Mouse (Mus musculus): Measurements from ENCODE around the gene Gmip. TPM values are rescaled to one million over a fixed set of nuclear protein-coding genes. Genes with fewer than 3 reads are reported as not detected.

Gmip gene
- total RNA-seq (2021): 13.4 and 18.2 TPM in 2 replicates
- long read RNA-seq, partial matches to known transcripts: 3 of 7 reads
- long read RNA-seq, other reads (novel, unspliced or antisense): 3 of 7 reads

DNA sequence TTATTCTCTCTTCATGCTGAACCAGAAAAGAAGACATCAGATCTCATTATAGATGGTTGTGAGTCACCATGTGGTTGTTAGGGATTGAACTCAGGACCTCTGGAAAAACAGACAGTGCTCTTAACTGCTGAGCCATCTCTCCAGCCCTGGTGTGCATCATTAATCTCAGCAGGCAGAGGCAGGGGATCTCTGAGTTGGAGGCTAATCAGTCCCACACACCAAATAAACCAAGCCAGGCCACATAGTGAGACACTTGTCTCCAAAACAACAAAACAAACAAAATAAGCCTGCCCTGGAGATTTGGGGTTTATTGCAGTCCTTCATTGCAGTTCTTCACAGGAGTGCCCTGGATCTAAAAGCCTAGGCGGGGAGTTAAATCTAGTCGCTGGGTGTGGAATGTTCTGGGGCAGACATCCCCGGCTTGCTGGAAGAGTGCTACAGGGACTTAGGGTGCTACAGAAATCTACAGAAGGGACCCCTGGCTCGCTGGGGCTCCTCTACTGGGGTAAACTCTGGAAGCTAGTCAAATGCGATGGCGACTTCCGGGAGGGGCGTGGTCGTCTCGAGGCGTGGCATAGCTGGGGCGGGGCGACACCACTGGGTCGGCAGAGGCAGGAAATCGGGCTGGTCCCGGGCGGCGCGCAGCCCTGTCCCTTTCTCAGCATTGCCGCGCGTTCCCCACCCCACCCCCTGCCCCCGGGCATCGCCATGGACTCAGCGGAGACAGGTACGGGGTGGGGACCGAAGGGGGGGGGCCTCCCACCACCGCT, at the start of gene Gmip:
TSS of gene Gmip (plus strand) at position 586 of the 770 bp plus-strand sequence.
- DNase-seq: peak; percentile 85

DNA sequence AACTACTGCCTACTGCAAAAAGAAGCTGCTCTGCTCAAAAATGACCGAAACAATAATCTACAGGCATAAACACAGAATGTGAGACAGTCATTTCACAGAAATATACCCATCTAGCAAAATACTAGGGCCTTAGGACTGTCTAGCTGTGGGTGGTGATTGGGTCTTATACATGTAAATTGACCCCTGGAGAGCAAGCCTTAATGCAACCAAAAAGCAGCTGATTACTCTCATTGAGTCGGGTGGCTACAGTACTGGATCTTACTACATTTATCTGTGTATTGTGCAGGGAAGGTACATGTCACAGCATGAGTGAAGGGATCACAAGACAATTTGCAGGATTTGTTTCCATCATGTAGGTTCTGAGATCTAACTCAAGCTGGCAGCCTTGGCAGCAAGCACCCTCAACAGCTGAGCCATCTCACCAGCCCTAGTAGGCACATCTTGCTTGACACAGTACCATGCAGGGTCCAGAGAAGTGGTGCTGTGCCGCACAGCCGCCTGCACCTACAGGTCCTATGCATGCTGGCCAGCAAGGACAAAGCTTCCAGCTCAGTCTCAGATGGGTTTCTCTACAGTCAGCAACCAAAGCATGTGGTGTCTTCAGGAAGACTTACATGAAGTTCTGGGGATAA, 46.5 kb upstream of the Gmip start:
- no peak for DNase-seq

GRCm38 (mm10) chr8:69771221-69771620, 37.3 kb upstream of the Gmip start:
- no peak for DNase-seq

DNA sequence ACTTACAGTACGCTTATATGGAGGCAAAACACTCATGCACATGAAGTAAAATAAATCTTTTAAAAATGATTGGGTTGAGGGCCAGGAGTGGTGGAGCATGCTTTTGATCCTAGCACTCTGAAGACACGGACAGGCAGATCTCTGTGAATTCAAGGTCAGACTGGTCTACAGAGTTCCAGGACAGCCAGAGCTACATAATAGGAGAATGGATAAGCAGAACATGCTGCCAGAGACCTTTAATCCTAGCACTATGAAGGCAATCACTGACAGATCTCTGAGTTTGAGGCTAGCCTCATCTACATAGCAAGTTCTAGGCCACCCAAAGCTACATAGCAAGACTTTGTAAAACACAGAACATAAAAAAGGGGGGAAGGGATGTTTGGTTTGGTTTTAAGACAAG, 36.4 kb upstream of the Gmip start:
- no peak for DNase-seq

- DNase-seq: peak; percentile 82
Measured at GRCm38 (mm10) chr8:69774503-69775148, 33.9 kb upstream of the Gmip start, which contains the start of gene Gm20422. Gene Gm20422, minus strand, starts transcription at chr8:69774886.

GRCm38 (mm10) chr8:69775149-69775534, 33.3 kb upstream of the Gmip start:
- no peak for DNase-seq

DNA sequence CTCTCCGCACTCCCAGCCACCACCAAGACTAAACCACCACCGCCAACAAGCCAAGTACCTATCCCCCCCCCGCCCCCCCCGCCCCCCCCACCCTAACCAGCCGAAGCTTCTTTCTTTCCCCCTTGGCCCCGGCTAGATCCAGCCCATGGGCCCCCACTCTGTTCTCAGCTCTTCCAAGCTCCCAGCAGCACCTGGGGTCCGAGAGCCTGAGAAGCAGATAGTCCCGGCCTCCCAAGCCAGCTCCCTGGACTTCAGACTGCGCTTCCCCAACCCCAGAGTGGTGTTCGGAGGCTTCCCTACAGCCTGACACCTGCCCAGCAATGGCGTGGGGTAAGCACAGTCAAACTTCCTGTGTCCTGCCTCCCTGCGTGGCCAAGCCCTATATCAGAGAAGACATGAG, 31.4 kb upstream of the Gmip start:
- no peak for DNase-seq

DNA sequence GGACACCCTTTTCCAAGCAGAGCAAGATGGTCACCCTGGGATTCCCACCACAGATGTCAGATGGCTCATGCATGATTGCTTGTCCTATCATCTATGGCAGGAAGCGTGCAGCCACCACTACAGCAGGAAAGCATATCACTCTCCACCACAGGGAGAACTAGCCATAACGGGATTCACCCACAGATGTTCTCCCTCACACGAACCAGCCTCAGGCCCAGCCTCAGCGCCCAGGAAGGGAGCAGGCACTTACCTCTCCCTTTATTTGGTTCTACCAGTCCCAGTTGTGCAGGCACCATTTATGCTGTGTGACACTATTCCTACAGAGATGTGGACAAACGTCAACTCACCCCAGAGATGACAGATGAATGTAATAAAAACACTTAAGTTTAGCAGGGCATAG, 19.4 kb upstream of the Gmip start:
- DNase-seq: no peak

DNA sequence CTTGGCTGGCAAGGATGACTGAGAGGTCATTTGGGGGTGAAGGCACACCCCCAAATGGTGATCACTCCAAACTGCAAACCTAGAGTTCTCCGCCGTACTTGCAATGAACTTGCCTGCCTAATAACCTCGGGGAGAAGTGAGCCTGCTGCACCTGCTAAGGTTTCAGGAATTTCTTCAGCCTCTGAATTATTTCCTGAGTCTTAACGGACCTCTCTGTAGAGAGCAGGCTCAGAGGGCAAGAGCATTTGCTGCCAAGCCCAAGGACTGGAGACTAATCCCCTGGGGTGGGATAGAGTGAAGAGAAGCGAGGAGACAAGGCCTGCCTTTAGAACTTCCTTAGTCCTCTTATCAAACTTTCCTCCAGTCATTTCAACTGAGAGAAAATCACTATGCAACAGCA, 18.7 kb upstream of the Gmip start:
- no peak for DNase-seq

DNA sequence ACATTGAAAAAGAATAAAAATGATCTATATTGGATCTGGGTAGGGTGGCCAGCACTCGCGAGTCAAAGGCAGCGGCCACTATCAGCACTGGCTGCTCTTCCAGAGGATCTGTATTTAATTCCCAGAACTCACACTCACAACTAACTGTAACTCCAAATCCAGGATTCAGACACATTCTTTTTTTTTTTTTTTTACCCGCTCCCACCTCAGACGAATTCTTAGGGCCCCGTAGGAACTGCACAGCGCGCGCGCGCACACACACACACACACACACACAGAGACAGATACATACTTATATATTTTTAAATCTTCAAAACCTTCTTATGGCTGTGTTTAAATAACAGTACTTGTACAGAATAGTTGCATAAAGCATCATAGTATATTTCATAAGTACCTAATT, 18.1 kb upstream of the Gmip start:
- DNase-seq: no peak

DNA sequence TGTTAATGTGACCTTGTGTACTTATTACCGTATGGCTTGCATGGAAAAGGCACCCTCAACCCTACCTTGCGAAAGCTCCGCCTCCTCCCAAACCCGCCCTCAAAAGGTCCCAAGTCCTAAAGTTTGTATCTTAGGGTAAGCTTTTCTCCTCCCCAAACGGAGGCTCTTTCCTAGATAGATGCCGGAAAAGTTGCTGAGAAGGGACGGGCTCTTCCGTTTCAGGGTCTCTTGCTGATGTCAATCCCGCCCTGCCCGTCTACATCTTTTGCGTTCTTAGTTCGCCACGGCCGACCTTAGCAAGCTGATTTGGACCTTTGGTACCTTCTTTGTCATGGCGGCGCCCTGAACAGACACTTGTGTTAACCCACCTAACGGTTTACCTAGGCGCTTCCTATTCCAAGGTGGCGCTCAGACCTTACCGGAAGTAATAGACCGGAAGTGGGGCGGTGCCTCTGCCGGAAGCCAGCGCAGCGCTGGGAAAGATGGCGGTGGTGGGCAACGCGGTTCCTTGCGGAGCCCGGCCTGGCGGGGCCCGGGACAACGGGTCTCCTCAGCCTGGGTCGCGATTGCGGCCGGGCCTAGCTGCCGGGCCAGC, 17.6 kb upstream of the Gmip start, which contains the start of the genes Atp13a1 and Zfp866:
TSS of gene Atp13a1 (plus strand) at position 391 of the 595 bp plus-strand sequence.
TSS of gene Zfp866 (minus strand) at position 406 of the 595 bp plus-strand sequence.
- peak; percentile 86 for DNase-seq

GRCm38 (mm10) chr8:69791415-69792068, 16.9 kb upstream of the Gmip start:
- peak; percentile 36 for DNase-seq

DNA sequence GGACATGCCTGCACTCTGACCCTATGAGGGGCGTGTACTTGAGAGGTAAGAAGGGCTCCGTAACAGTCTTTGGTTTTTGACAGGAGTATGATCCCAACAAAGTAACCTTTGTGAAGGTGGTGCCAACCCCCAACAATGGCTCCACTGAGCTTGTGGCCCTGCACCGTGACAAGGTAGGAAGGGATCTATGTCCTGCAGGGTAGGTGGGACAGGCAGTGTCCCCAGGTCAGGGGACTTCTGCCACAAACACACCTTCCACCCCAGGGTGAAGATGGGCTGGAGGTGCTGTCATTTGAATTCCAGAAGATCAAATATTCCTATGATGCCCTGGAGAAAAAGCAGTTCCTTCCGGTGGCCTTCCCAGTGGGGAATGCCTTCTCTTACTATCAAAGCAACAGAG, 14.8 kb upstream of the Gmip start:
- DNase-seq: no peak

DNA sequence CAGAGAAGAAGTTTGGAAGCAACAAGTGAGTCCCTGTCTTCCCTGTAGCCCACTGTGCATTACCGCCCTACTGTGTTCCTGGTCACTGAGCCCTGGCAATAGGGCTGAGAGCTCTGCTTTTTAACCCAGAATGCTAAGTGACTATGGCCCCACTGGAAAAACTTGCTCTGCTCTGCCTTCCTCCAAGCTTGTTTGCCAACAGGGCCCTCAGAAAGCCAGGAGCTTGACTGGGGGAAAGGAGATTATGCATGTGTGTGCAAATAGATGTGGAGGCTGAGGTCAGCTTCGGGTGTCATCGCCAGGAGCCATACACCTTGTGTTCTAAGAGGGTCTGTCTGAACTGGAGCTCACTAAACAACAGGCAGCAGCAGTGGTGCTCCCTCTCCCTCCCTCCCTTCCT, 14.4 kb upstream of the Gmip start:
- no peak for DNase-seq

DNA sequence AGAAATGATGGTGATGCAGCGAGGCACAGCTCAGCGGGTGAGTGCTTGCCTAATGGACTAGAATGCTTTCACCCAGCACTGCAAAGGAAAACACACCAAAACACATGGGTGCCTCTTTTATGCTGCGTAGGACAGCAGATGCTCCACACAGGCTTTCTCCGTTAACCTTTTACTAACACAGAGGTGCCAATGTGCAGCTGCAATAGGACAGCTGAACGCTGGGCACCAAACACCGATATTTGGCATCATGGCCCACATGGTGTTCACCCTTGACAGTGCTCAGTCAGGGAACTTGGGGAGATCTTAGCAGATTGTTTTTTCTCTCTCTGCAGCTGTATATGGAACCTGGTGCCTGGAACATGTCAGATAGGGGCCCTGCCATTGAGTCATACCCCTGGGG, 13.6 kb upstream of the Gmip start:
- no peak for DNase-seq

DNA sequence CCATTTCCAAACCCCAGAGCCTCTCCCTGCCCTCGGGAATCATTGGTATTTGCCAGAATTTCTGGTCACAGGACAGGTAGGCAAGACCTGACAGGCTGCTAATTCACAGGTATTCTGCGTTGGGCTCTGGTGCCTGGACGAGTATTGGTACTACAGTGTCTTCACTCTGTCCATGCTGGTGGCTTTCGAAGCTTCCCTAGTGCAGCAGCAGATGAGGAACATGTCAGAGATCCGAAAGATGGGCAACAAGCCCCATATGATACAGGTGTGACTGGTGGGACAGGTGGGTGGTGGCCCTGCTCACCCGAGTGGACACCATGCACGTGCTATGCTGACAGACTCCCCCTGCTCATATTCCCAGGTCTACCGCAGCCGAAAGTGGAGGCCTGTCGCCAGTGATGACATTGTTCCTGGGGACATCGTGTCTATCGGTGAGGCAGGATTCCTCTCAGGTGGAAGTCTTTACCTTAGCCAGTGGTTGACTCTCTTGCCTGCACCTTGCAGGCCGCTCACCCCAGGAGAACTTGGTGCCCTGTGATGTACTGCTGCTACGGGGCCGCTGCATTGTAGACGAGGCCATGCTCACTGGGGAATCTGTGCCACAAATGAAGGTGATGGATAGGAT, 11.6 kb upstream of the Gmip start:
- no peak for DNase-seq

DNA sequence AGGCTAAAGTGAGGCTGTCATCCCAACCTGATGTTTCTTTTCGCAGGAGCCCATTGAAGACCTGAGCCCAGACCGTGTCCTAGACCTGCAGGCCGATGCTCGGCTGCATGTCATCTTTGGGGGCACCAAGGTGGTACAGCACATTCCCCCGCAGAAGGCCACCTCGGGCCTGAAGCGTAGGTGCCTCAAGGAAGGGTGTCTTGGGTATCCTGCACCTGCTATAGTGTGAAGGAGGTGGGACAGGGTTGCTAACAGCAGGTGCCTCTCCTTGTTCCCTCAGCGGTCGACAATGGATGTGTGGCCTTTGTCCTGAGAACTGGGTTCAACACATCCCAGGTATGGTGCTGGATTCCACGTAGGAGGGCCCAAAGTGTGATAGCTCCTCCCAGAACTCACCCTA, 10.8 kb upstream of the Gmip start:
- DNase-seq: no peak

DNA sequence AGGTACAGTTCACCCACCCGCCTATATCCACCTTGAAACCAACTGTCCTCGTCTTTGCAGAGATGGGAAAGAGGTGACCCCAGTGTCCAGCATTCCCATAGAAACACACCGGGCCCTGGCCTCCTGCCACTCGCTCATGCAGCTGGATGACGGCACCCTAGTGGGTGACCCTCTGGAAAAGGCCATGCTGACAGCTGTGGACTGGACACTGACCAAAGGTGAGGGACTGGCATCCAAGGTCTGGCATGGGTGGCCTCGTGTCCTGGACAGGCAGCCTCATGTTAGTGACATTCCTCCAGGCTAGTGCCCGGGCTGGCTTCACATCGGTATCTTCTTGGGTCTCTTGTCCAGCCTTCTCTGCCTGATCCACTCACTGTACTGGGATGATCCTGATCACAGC, 9.2 kb upstream of the Gmip start:
- DNase-seq: no peak

DNA sequence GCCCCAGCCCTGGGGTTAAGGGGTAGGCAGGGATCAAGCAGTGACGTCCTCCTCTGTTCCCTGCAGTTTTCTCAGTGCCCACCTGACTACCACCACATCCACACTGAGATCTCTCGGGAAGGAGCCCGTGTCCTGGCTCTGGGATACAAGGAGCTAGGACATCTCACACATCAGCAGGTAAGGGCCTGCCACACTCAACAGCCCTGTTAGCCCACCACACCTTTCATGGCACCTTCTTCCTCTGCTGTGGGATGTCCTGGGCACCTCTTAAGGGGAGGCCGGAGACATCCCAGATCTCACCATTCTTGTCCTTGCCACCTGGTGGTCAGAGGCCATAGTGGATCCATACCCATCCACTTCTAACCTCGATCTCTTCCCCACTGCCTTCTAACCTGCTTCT, 8.5 kb upstream of the Gmip start:
- DNase-seq: no peak

- DNase-seq: no peak
Measured at GRCm38 (mm10) chr8:69801796-69802195, 6.7 kb upstream of the Gmip start.

DNA sequence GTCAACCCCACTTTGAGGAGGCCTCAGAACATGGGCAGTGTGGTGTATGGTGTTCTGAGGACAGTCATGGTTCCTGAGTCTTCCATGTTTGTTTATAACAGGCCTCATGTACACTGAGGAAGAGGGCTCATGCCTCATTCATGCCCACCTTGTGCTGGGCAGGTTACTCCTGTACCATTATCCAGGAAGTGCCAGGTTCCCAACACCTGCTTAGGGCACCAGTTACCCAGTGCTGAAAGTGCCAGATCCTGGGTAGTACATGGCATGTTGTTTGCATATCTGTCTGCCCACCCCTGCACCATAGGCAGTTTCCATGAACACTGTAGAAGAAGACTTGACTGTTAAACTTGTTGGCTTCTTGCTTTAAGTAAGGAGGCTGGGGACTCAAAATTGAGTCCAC, 6.3 kb upstream of the Gmip start:
- DNase-seq: no peak

- DNase-seq: no peak
Measured at GRCm38 (mm10) chr8:69803366-69803765, 5.1 kb upstream of the Gmip start.

All from adrenal gland, postnatal 25 days (tissue).